Mouse (Mus musculus) kidney, embryonic 15.5 days (tissue): ENCODE data around the gene Itga3. TPM values are rescaled to one million over a fixed set of nuclear protein-coding genes. Genes with fewer than 3 reads are reported as not detected.

Experiments used
- ATAC-seq: fragments of 200-750 bp; cut with Nextera tagmentation; replicated peaks from 2 replicates; pipeline ENCODE4 v1.8.0; 2017; ENCODE audit warnings: moderate TSS enrichment; ENCODE audit not compliant: low FRiP score
- H3K27ac ChIP-seq: fragments of 300-500 bp; sonication (generic); 2 replicates; pipeline ENCODE4 v1.5.1; 2015; ENCODE audit warnings: mild to moderate bottlenecking, inconsistent platforms
- H3K27me3 ChIP-seq: fragments of 300-500 bp; sonication (generic); 2 replicates; pipeline ENCODE4 v1.6.1; 2015; ENCODE audit warnings: inconsistent platforms
- H3K36me3 ChIP-seq: fragments of 300-500 bp; sonication (generic); 2 replicates; pipeline ENCODE4 v1.6.1; 2015; ENCODE audit warnings: inconsistent platforms
- H3K4me1 ChIP-seq: fragments of 300-500 bp; sonication (generic); 2 replicates; pipeline ENCODE4 v1.6.1; 2015; ENCODE audit warnings: inconsistent platforms
- H3K4me2 ChIP-seq: fragments of 300-500 bp; sonication (generic); 2 replicates; pipeline ENCODE4 v1.6.1; 2015; ENCODE audit warnings: moderate library complexity, mild to moderate bottlenecking, inconsistent platforms
- H3K4me3 ChIP-seq: fragments of 300-500 bp; sonication (generic); replicated peaks from 2 replicates; pipeline ENCODE4 v1.5.1; 2015; ENCODE audit warnings: mild to moderate bottlenecking, inconsistent platforms
- H3K9ac ChIP-seq: fragments of 300-500 bp; sonication (generic); 2 replicates; pipeline ENCODE4 v1.6.1; 2015; ENCODE audit warnings: mild to moderate bottlenecking, inconsistent platforms
- H3K9me3 ChIP-seq: fragments of 300-500 bp; sonication (generic); replicated peaks from 2 replicates; pipeline ENCODE4 v1.6.1; 2016; ENCODE audit warnings: inconsistent platforms
- WGBS: fragments of 180-500 bp; shearing (Covaris S2); methylation state at CpG from one replicate; pipeline ENCODE4 v1.1.7; 2015; ENCODE audit warnings: mixed read lengths; 5-methylcytosine and 5-hydroxymethylcytosine counted together
- polyA plus RNA-seq: library from polyadenylated mRNA; unstranded; fragments of >200 nt; fragmentation: Nextera tagmentation; extraction: Ambion mirVana; gene quantifications from 2 replicates; pipeline ENCODE4 v1.2.1, GENCODE M21; 2015

The Itga3 gene
- polyA plus RNA-seq, 1 experiment from 2014 or later = 22.9 TPM

DNA sequence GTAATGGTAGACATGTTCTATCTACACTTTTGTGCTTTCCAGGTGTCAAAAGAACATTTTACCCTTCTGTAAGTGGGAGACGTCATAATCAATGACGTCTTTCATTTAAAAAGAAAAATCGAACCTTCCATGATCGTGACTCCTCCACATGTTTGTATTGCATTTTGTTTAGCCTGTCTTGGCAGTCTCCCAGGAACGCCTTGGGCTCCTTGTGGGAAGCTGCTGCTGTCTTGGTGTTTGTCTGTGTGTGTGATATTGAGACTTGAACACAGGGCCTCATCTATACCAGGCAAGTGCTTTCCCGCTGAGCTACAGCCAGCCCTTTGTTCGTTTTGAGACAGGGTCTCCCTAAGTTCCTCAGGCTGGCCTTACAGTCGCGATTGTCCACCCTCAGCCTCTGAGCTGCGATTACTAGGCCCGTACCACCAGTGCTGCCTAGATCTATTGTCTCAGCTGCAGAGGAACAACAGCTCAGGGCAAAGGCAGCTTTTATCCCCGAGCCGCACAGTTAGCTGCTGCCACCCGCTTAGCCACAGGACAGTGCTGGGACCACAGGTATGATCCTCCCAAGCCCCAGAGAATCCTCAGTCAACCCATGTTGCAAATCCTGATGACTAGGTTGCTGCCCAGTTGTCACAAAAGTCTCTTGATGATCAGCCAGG is 38.3 kb downstream of the Itga3 start:
- 0 out of 2 replicates have a peak overlapping the region, but pooled peaks have one; percentile 4 for H3K9ac ChIP-seq
- peaks cover 40% of the 10 kb centered on the region for H3K4me1 ChIP-seq
- no peak overlapping the region for H3K4me2 ChIP-seq
- WGBS = 81% methylated on average over 14 of the region's 14 CpGs
- no peak for ATAC-seq
- H3K36me3 ChIP-seq = peaks cover 35% of the 10 kb centered on the region; the same call in 1 of the 2 replicates
- no peak overlapping the region for H3K27ac ChIP-seq
- no peaks in the 10 kb centered on the region for H3K27me3 ChIP-seq
- H3K4me3 ChIP-seq = no peak overlapping the region
- no peaks in the 10 kb centered on the region for H3K9me3 ChIP-seq

DNA sequence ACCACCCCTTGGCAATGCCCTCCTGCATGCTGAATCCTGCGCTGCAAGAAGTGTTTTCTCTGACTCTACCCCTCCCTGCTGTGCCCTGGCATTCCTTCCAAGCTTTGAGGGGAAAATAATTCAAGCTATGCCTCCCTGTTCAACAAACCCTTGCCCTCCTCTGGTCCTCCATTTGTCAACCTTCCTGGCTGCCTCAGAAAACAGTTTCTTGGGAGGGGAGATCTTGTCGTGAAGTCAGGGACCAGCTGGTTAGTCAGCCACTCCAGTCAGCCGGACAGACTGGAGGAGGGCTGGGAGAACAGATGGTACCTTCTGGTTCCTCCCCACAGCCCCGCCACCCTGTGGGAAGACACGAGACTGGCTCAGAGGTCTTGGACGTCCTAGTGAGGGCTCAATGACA is 39.3 kb downstream of the Itga3 start:
- 47% methylated on average over 6 of the region's 6 CpGs for whole genome bisulfite sequencing
- H3K4me3 ChIP-seq = no peak overlapping the region
- peaks cover 45% of the 10 kb centered on the region for H3K4me1 ChIP-seq
- H3K9me3 ChIP-seq = no peaks in the 10 kb centered on the region
- ATAC-seq = no peak
- peaks cover 35% of the 10 kb centered on the region; the same call in 1 of the 2 replicates for H3K36me3 ChIP-seq
- no peaks in the 10 kb centered on the region for H3K27me3 ChIP-seq
- H3K4me2 ChIP-seq = no peak overlapping the region
- no peak overlapping the region for H3K27ac ChIP-seq
- H3K9ac ChIP-seq = no peak overlapping the region

DNA sequence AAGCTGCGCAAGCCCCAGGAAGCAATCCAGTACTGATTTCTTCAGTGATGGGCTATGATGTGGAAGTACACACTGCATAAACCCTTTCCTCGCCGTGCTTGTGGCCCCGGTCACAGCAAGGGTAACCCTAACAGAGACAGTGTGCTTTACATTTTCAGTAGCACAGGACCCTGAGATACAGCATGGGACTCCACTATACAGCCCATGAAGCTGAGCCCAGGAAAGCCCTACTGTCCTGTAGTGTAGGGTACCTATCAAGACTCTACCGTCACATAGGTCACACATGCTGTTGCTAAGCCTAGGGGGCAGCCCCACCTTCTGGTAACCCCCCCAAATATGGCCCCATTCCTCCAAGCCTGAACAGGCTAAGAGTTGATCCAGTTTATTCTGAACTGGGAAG is 40.1 kb downstream of the Itga3 start:
- Histone ChIP-seq H3K4me2 (no peak overlapping the region), H3K9me3 (no peaks in the 10 kb centered on the region), H3K27me3 (no peaks in the 10 kb centered on the region), H3K4me3 (no peak overlapping the region), H3K9ac (no peak overlapping the region), H3K27ac (no peak overlapping the region), H3K36me3 (peaks cover 40% of the 10 kb centered on the region), H3K4me1 (peaks cover 38% of the 10 kb centered on the region)
- WGBS = 92% methylated on average over 5 of the region's 5 CpGs
- no peak for ATAC-seq

DNA sequence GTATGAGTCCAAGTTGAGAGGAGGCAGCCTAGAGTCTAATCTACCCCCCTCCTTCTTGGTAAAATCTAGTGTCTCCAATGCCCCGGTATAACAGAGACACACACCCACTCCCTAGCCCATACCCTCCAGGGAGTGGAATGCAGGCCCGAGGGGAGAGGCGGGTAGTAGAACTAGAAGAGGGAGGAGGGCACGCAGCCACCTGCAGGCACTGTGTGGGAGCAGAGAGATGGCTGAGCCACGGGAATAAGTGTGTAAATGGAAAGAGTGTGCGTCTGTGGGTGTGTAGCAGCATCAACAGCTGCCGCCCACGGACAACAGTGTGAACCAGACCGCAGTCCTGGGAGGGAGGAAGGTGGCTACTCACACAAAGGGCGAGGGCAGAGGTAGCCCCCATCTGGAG is 41.7 kb downstream of the Itga3 start:
- no peak overlapping the region for H3K4me2 ChIP-seq
- no peaks in the 10 kb centered on the region for H3K9me3 ChIP-seq
- WGBS = 57% methylated on average over 10 of the region's 10 CpGs
- H3K36me3 ChIP-seq = peaks cover 45% of the 10 kb centered on the region
- no peaks in the 10 kb centered on the region for H3K27me3 ChIP-seq
- H3K4me3 ChIP-seq = no peak overlapping the region
- H3K4me1 ChIP-seq = peaks cover 28% of the 10 kb centered on the region
- ATAC-seq = no peak
- H3K27ac ChIP-seq = no peak overlapping the region
- no peak overlapping the region for H3K9ac ChIP-seq

DNA sequence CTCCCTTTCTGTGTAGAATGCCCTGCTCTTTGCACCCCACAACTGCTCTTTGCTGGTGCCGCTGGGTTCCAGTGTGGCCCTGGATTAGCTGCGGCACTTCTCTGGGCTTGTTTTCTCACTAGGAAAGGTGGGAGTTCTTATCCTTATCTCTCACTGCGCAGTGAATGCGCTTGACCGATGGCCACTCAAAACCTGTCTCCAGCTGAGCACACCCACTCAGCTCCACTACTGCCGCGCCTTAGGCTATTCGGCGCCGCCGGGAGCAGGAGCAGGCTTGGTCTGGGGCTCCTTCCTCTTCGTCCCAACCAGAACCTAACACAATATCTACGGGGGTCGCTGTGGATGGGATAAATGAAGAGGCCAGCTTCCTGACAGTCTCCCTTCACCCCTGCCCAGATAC is 43.0 kb downstream of the Itga3 start:
- peaks cover 20% of the 10 kb centered on the region for H3K4me1 ChIP-seq
- 0 out of 2 replicates have a peak overlapping the region, but pooled peaks have one; percentile 37 for H3K27ac ChIP-seq
- no peak overlapping the region for H3K9ac ChIP-seq
- no peak overlapping the region for H3K4me2 ChIP-seq
- ATAC-seq = no peak
- H3K4me3 ChIP-seq = no peak overlapping the region
- H3K27me3 ChIP-seq = no peaks in the 10 kb centered on the region
- WGBS = 70% methylated on average over 14 of the region's 14 CpGs
- no peaks in the 10 kb centered on the region for H3K9me3 ChIP-seq
- peaks cover 47% of the 10 kb centered on the region for H3K36me3 ChIP-seq

DNA sequence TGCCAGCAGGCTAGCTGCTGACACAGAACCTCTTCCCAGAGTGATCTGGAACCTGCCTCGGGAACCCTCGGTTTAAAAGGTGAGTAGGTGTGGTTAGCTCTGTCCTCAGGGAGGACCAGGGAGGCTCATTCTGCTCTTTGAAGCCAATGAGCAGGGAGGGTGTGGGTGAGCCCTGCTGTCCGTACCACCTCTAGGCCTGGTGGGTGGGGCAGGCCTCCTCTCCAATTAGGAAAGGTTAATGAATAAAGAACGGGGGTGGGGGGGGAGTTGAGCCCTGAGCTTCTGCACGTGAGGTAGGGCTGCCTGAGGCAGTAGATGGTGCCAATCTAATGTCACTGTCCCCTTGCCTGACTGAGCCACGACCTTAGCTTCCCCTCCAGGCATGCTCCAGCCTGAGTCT is 43.7 kb downstream of the Itga3 start:
- ATAC-seq = 0 out of 2 replicates have a peak, but pooled peaks have one; percentile 7

DNA sequence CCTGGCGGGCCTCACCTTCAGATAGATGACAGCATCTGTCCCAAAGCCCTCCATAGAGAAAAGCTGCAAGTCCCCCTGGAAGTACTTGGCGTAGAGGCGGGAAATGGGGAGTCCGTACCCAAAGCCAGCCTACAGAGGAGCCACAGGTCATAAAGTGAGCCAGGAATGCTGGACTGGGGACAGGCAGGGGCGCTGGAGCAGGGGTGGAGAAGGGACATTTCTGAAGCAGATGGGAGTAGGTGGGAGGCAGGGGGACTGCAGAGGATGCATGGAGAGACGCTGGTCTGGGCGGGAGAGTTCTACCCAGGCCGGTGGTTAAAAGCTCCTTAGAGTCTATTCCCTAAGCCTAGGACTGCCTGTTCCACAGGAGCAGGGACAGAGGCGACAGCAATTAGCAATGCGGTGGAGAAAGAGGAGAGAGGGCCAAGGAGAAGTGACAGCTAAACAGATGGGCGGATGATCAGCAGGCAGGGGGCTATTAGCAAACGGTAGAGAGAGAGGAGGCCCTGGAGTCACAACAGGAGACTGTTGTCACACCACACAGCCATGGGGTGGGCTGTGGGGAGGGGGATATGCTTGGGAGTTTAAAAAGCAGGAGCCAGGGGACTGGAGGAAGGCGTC is 48.6 kb downstream of the Itga3 start:
- Histone ChIP-seq H3K4me3 (no peak overlapping the region), H3K9me3 (no peaks in the 10 kb centered on the region), H3K9ac (no peak overlapping the region), H3K27me3 (no peaks in the 10 kb centered on the region), H3K4me2 (no peak overlapping the region), H3K36me3 (peaks cover 47% of the 10 kb centered on the region), H3K4me1 (peaks cover 34% of the 10 kb centered on the region), H3K27ac (no peak overlapping the region)
- whole genome bisulfite sequencing = 33% methylated on average over 13 of the region's 13 CpGs
- ATAC-seq = no peak

More for the DNA sequence above, 43.7 kb downstream of the Itga3 start:
- H3K4me1 ChIP-seq = peaks cover 20% of the 10 kb centered on the region
- H3K27me3 ChIP-seq = no peaks in the 10 kb centered on the region
- no peaks in the 10 kb centered on the region for H3K9me3 ChIP-seq
- H3K9ac ChIP-seq = no peak overlapping the region
- H3K27ac ChIP-seq = no peak overlapping the region
- WGBS = 25% methylated on average over 6 of the region's 6 CpGs
- H3K36me3 ChIP-seq = peaks cover 45% of the 10 kb centered on the region
- H3K4me3 ChIP-seq = no peak overlapping the region
- no peak overlapping the region for H3K4me2 ChIP-seq

DNA sequence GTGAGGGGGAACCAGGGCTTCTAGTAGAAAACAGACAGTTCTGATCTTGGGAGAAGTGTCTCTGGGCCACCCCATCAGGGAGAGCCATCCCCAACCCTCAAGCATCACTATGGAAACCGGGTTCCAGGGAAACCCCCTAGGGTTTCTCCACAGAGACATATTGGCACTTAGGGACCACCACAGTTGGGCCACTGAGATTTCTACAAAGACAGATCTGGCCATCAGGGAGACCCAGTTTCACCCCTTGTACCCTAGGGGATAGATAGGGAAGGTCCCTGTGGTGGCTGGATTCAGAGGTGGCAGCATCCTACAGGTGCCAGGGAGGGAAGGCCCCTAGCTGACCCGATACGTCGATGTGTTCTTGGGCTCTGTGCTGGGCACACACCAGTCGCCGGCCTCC is 49.8 kb downstream of the Itga3 start:
- WGBS = 82% methylated on average over 6 of the region's 6 CpGs
- H3K9me3 ChIP-seq = no peaks in the 10 kb centered on the region
- ATAC-seq = no peak
- no peak overlapping the region for H3K4me2 ChIP-seq
- no peak overlapping the region for H3K4me3 ChIP-seq
- H3K27me3 ChIP-seq = no peaks in the 10 kb centered on the region
- H3K9ac ChIP-seq = no peak overlapping the region
- peaks cover 56% of the 10 kb centered on the region for H3K36me3 ChIP-seq
- 0 out of 2 replicates have a peak overlapping the region, but pooled peaks have one; percentile 79 for H3K27ac ChIP-seq
- H3K4me1 ChIP-seq = peaks cover 31% of the 10 kb centered on the region

DNA sequence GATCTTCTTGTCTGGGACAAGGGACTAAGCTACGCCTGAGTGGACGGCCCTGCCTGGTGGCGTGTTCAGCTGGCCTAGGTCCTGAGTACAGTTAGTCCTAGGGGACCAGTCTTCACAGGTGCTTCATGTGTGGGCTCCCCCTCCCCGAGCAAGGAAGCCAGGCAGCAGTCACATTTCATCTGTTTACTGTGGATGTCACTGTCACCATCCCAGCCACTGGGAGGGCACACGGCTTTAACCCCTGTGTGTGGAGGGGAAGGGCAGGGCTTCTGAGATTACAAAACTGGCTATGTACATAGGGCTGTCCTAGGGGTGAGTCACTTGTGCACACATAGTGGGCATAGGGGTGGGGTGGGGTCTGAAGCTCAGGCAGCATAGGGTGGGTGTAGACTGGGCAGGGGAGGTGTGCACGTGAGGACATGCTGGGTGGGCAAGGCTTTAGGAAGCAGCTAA is 50.5 kb downstream of the Itga3 start:
- H3K4me2 ChIP-seq = no peak overlapping the region
- H3K27ac ChIP-seq = peak overlapping the region; percentile 79
- peaks cover 58% of the 10 kb centered on the region for H3K36me3 ChIP-seq
- no peak overlapping the region for H3K4me3 ChIP-seq
- H3K9me3 ChIP-seq = no peaks in the 10 kb centered on the region
- peaks cover 31% of the 10 kb centered on the region for H3K4me1 ChIP-seq
- 45% methylated on average over 6 of the region's 6 CpGs for WGBS
- no peaks in the 10 kb centered on the region for H3K27me3 ChIP-seq
- H3K9ac ChIP-seq = no peak overlapping the region
- peak; percentile 57 for ATAC-seq

DNA sequence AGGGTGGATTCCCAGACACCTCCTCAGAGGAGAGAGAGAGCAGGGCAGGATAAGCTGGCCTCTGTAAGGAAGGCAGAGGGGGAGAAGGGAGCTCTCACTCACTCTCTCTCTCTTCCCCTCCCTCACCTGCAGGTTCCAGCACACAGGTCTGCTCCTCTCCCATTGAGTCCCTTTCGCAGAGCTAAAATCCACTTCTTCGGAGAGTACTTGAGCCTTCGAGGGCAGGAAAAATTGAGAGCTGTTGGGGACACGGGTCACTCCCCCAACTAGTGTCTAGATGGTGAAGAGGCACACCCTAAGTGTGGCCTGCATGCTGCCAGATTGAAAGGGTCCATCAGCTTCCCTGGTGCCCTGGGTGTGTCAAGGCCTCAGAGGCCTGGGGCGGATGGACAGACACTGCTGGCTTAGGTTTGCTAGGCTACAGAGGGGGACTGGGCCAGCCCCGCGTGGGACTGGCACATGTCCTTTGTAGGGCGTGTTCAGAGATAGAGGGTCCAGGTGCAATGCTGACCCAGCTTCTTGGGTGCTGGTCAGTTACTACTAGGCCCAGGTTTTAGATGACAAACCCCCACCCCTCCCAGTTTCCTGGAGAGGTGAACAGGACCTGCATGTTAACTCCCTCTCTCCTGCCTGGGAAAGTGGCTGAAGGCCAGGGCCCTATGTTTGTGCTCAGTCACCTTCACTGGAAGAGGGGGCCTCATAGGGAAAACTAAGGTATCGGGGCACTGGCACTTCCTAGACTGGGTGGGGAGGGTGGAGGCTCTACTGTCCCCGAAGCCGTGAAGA is 51.2 kb downstream of the Itga3 start:
- H3K4me2 ChIP-seq = no peak overlapping the region
- no peaks in the 10 kb centered on the region for H3K27me3 ChIP-seq
- no peak overlapping the region for H3K9ac ChIP-seq
- no peak overlapping the region for H3K4me3 ChIP-seq
- H3K36me3 ChIP-seq = peaks cover 60% of the 10 kb centered on the region
- ATAC-seq = peak; percentile 27; the same call in 1 of the 2 replicates
- peak overlapping the region; percentile 79 for H3K27ac ChIP-seq
- peaks cover 31% of the 10 kb centered on the region for H3K4me1 ChIP-seq
- WGBS = 69% methylated on average over 11 of the region's 11 CpGs
- no peaks in the 10 kb centered on the region for H3K9me3 ChIP-seq

DNA sequence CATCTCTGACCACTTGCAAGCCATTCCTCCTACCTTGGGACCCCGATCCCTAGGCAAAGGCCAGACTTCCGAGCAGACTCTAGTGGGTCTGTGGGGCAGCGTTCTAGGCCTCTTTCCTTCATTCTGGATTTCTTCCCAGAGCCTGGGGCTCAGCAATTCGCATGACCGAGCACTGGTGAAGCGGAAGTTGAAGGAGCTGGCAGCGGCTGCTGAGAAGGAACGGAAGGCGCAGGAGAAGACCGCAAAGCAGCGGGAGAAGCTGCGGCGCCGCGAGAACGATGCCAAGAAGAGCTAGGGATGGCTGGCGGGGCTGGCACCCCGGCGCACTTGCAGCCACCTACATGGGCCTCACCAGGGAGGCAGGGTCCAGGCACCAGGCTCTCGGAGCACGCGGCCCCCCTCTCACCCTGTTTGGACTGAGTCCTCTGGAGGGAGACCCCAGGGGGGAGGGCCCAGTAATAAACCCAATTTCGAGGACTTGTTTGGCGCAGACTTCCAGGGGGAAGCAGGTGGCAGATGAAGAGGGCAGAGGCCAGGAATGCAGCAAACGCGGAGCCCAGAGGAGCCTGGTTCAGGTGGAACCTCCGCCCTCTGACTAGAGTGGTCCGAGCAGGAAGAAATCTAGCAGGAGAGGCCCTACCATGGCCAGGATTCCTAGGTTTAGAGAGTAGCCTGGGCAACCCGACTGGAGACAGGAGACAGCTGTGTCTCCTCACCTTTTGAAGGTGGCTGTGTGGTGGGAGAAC is 52.0 kb downstream of the Itga3 start:
- no peak overlapping the region for H3K9ac ChIP-seq
- peaks cover 67% of the 10 kb centered on the region for H3K36me3 ChIP-seq
- no peak overlapping the region for H3K4me2 ChIP-seq
- no peaks in the 10 kb centered on the region for H3K27me3 ChIP-seq
- peak; percentile 14; the same call in 1 of the 2 replicates for ATAC-seq
- H3K9me3 ChIP-seq = no peaks in the 10 kb centered on the region
- H3K4me1 ChIP-seq = peaks cover 38% of the 10 kb centered on the region
- no peak overlapping the region for H3K4me3 ChIP-seq
- peak overlapping the region; percentile 79 for H3K27ac ChIP-seq
- WGBS = 63% methylated on average over 29 of the region's 29 CpGs
